Mouse (Mus musculus) ZHBTc4 (cell line): ENCODE results near the gene Dhx15.

ENCODE experiments used
- DNase-seq: peaks from one replicate; pipeline ENCODE4 v3.0.0-alpha.2; 2011; ENCODE audit warnings: low read depth, low spot score

Gene Dhx15

DNA sequence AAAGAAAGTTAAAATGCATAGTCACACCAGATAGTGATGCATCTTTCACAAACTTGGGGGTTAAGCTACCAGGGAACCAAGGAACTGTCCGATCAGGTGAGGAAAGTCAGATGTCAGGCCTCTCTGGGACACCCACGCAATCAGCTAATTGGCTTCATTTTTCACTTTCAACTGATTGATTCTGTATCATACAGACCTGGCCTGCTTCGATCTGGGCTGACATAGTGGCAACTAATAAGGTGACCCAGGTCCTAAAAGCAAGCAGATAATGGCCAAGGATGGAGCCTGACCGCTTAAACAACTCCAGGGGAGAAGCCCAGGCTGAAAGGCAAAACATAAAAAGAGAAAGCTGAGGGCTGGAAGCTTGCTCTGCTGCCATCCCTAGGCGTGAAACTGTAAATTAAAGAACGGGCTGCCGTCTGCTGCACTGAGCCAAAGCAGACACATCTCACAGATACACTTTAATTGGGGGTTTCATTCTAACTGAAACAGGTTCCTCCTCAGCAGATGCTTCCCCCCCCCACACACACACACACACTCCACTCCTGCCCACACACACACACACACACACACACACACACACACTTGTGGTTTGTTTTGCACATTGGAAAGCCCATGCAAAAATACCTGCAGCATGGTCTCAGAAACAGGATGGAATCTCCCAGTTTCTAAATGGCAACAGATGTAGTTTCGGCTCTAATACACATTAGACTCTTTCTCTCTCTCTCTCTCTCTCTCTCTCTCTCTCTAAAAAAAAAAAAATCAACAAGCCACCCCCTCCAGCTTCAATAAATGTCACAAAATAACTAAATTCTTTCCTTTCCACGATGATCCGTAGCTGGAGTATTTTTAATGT is 79.3 kb downstream of the Dhx15 start:
- no peak for DNase-seq
